Mouse (Mus musculus) hematopoietic stem cell, adult 5-6 weeks (primary cell): ENCODE data around the gene Bace2. TPM values are rescaled to one million over a fixed set of nuclear protein-coding genes. Genes with fewer than 3 reads are reported as not detected.

Source experiments
- ATAC-seq, 2 experiments: fragments of 125-278 bp in 1 of 2; replicated peaks in 1 of 2; 2 replicates each; pipeline ENCODE4 v1.8.0; 2016 to 2017; ENCODE audit warnings: inconsistent platforms in 2 of 2, mild to moderate bottlenecking in 2 of 2, moderate number of reproducible peaks in 2 of 2, low read depth in 1 of 2, moderate TSS enrichment in 1 of 2; ENCODE audit not compliant: low FRiP score in 2 of 2, poor library complexity in 2 of 2, severe bottlenecking in 2 of 2, insufficient read depth in 1 of 2, low TSS enrichment in 1 of 2
- total RNA-seq: library from RNA; stranded (forward); fragments of 172-1452, 232-1000 nt; gene quantifications from 2 replicates; pipeline ENCODE4 v1.2.3, GENCODE M21; 2017

Gene Bace2
- total RNA-seq: 0.06 TPM in 1 of 2 replicates, not detected in the other

DNA sequence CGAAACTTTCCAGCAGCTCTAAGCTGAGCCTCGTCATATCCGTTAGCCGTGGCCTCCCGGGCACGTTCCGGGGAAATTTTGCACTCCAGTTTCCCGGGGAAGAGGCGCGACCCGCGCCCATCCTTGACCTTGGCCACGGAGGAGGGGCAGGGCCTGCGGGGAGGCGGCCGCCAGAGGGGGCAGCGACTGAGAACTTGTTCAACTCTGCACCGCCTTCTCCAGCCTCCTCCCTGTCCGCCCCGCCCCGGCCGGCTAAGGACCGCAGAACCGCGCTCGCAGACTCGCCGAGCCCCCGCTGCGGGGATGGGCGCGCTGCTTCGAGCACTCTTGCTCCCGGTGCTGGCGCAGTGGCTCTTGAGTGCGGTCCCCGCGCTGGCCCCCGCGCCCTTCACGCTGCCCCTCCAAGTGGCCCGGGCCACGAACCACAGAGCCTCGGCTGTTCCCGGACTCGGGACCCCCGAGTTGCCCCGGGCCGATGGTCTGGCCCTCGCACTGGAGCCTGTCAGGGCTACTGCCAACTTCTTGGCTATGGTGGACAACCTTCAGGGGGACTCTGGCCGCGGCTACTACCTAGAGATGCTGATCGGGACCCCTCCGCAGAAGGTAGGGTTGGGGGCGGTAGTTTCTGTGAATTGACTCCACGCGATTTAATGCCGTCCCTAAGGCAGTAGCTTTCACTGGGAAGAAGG, at the start of gene Bace2:
Gene Bace2, plus strand, starts transcription at position 244 of the 689 bp plus-strand sequence.
- peak; percentile 90 to 91 for ATAC-seq

- ATAC-seq: no peak
Measured at GRCm38 (mm10) chr16:97307594-97307993, 48.9 kb upstream of the Bace2 start.

- ATAC-seq: 0 out of 4 replicates have a peak, but pooled peaks of 1 of the 2 experiments have one; percentile 7
Measured at GRCm38 (mm10) chr16:97309796-97310569, 46.6 kb upstream of the Bace2 start.

DNA sequence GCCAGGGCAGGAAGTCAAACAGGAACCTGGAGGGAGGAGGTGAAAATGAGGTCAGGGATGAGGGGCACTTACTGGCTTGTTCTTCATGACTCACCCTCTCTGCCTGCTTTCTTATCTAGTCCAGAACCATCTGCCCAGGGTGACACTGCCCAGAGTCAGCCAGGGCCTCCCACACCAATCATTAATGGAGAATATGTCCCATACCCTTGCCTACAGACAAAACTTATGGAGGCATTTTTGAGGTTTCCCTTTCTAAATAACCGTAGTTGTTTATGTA, 46.0 kb upstream of the Bace2 start:
- peak; percentile 32 to 42; a peak in 1 of 4 replicates for ATAC-seq

DNA sequence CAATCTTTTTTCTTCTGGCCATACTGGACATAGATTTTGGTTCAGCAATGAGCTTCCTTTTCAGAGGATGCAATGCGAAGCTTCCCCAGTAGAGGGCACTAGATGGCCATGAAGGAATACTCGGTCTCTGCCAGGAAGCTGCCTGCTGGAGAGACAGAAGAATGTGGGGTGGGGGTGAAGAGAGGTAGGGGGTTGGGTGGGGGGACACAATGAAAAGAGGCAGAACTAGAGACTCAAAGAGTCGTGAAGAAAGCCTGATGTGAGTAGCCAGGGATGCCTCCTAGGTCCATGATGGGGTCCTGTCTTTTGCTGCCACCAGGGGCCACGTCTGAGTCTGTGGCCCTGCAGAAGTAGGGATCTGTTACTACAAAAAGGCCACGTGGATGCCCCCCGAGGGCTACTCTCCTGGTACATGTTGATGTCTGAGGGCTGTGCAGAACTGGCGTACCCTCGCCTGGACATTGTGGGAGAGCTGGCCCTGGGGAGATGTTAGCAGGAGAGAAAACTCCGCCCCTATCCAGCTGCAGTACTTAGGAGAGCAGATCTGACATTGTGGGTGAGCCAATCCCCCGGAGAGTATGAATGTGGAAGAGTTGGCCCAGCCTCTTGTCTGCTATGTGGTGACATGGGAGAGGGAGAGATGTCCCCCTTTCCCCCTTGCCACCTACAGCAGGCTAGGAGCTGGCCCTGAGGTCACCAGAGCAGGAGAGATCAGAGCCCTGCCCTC, 43.4 kb upstream of the Bace2 start:
- ATAC-seq: peak in 1 of 2 experiments; percentile 25; a peak in 2 of 4 replicates

- no peak for ATAC-seq
Measured at GRCm38 (mm10) chr16:97321576-97321975, 35.0 kb upstream of the Bace2 start.

GRCm38 (mm10) chr16:97322604-97323003, 33.9 kb upstream of the Bace2 start:
- no peak for ATAC-seq

DNA sequence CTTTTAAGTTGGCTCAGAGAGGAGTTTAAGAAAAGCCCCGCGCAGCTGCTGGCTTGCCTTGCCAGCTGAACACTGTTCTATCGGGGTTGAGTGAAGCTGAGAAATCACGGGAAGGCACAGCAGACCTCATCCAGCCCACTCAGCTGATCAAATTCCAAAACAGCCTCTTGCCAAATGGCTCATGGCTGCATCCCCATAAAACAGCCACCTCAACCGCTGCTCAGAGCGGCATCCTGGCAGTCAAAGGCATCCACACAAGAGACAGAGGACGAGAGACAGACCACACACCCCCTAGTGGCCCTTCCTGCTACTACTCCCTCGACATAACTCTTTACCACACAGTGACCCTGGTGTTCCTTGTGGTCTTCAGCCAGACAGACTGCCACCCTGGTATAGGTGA, 30.6 kb upstream of the Bace2 start:
- ATAC-seq: peak; percentile 59 to 71; a peak in 3 of 4 replicates

GRCm38 (mm10) chr16:97328602-97329001, 27.9 kb upstream of the Bace2 start:
- ATAC-seq: no peak

- ATAC-seq: no peak
Measured at GRCm38 (mm10) chr16:97353013-97353412, 3.5 kb upstream of the Bace2 start.

- no peak for ATAC-seq
Measured at GRCm38 (mm10) chr16:97354632-97355031, 1.9 kb upstream of the Bace2 start.

GRCm38 (mm10) chr16:97357188-97357821, 763 bp downstream of the Bace2 start:
- 0 out of 4 replicates have a peak, but pooled peaks have one; percentile 30 to 38 for ATAC-seq

DNA sequence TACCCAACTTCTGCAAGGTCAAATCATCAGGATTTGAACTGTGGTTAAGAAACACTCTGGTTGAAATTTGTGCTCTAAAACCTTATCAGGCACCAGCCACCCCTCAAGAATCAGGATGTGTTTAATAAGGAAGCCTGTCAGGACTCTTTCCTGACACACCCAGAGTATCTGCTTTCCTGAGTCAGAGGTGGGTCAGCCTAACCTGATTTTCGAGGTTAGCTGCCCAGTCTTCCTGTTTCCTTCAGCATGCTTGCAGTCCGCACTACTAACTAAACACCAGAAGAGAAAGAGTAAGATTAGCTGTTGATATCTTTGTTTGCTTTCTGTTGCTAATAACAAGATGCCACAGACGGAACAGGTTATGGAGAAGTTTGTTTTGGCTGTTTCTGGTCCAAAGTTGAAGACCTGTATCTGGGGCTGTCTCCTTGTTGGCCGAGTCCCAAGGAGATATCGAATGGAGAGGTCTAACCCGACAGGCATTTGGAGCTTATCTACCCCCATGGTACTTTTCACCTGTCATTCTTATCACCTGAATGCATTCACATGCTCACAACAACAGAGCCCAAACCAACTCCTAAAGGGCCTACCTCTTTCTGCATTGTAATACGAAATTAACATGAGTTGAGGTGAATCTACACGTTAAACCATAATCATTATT, 5.8 kb downstream of the Bace2 start:
- ATAC-seq: peak; percentile 3 to 54; a peak in 1 of 4 replicates

GRCm38 (mm10) chr16:97366141-97366540, 9.6 kb downstream of the Bace2 start:
- ATAC-seq: no peak

DNA sequence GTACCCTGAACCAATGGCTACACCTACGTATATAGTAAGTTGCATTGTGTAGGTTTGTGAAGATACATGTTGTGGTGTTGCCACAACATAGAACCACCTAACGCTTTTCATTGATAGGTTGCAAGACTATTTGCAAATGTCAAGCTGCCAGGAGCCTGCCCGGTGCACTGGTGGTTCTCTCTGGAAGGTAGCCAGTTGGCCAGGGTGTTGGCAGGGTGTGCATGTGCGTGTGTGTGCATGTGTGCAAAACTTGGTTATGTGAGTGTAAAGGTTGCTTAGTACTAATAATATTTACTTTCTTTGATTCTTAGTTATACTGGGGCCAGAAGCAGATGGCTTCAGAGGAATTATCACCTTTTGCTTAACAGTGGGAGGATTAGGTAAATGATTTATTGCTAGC, 13.7 kb downstream of the Bace2 start:
- no peak for ATAC-seq

- ATAC-seq: no peak
Measured at GRCm38 (mm10) chr16:97387955-97388354, 31.4 kb downstream of the Bace2 start.

DNA sequence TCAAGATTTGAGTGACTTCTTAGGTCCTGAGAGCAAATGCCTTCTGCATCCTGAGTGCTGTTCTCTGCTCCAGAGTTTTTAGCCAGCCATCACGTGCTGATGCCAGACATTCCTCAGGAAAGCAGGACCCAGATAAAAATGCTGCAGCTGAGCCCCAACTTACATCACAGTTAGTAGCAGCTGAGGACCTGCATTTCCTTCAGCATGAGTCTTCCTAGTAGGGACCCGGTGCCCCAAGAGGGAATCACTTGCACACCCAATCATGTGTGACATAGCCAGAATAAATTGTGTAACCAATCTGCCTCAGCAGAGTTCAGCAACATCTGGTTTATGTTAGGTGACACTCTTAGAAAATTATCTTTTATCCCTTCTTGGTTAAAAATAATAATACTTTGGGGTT, 34.7 kb downstream of the Bace2 start:
- no peak for ATAC-seq
